Mouse (Mus musculus) cerebellum, postnatal 10 days (tissue): ENCODE measurements at regions not wholly inside any gene's neighbourhood (a gene's known extent, or its start where the extent isn't known, plus 50 kb on each side); places are given as distances from the start of the nearest gene placed in this dataset.
"Not testable (repeated sequence)": the region's sequence is repeated elsewhere in the genome, so short reads cannot be mapped to it uniquely, and the experiment has no call there.

Source experiments
- DNase-seq, 2 experiments: peaks; one replicate each; pipeline ENCODE4 v3.0.0; 2021; ENCODE audit warnings: mixed read lengths in 2 of 2

GRCm38 (mm10) chr4:51519281-51519680, 302.8 kb downstream of the Cylc2 start:
- DNase-seq: peak in 1 of 2 experiments; percentile 1

GRCm38 (mm10) chr4:51519750-51520149, 303.3 kb downstream of the Cylc2 start:
- peak in 1 of 2 experiments; percentile 15 for DNase-seq

DNA sequence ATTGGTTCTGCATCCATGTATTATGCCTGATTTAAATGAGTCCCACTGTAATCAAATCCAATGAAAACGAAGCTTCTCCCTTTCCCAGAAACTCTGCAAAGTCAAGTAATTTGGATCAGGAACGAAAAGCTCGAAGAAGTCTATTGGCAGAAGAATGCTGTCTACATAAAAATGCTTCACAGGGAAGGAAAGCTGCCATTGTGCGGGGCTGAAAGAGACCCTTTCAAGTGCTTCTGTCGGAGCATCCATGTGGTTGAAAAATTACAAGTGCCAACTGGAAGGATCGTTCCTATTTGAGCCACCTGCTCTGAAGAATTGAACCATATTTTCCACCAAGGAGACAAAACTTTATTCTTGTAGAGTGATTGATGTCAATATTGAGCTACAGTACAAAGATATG, 328.9 kb downstream of the Cylc2 start:
- no peak for DNase-seq

DNA sequence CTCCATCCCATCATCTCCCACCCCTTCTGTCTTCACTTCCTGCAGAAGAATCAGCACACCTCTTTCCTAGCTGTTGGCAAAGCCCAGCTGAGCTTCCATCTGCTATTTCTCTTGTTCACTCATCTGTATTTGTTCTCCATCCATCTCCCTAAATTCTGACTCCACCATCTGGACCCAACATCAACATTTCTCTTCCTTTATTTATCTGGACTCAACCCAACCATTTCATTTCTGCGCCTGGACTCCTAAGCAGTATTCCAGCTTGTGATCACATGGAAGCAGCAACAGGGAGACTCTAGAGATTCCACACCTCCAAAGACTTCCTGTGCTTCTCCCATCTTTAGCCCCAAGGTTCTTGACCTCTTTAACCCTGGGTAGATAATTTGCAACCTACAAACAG, 343.2 kb downstream of the Cylc2 start:
- DNase-seq: no peak

DNA sequence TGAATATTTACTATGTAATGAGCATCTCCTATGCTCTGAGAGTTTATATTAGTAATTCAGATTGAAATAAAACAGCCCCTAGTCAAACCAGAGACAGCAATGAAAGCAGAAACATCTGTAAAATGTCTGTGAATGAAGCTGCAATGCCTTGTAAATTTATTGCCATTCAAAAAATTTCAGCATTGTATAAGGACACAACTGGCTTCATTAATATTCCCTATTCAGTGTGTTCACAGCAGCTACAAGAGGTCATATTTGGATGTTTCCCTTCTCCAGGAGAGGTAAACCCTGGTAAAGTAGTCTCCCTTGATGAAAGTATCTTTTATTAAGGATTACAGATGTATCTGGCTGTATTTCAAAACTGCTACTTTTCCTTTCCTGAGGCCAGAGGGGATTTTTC, 343.6 kb downstream of the Cylc2 start:
- no peak for DNase-seq

GRCm38 (mm10) chr4:51562379-51562778, 345.9 kb downstream of the Cylc2 start:
- DNase-seq: no peak

DNA sequence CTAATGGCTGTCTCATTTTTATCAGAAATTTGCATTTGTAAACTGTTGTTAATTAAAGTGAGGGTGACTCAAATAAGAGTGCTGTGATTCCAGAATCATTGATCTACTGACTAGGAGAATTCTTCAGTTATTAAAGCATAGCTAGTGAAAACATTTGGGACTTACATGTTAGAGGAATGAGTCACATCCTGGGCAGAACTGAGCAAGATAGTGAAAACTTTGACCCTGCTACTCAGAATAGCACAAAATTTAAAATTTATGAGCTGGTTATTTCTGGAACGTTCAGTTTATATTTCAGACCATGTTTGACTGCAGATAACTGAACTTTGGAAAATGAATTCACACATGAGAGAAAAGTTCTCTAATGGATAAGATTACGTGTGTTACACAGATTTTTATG, 360.0 kb downstream of the Cylc2 start:
- no peak for DNase-seq

DNA sequence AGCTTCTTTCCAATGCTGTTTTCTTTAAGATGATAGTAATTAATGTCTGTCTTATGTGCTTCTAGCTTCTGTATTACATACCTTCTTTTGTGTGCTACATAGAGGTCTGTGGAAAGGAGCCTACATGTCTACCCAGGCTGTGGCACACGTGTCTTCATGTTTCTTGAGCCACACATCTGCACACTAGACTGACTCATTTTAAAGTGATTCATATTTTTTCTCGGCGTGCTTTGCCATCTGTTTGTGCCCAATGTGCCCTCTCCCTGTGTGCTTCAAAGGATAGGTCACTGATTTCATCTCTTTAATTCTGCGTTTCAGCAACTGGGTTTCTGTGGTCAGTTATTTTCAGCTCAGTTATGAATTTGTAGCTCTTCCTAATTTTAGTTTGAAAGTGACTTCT, 377.6 kb downstream of the Cylc2 start:
- DNase-seq: no peak

DNA sequence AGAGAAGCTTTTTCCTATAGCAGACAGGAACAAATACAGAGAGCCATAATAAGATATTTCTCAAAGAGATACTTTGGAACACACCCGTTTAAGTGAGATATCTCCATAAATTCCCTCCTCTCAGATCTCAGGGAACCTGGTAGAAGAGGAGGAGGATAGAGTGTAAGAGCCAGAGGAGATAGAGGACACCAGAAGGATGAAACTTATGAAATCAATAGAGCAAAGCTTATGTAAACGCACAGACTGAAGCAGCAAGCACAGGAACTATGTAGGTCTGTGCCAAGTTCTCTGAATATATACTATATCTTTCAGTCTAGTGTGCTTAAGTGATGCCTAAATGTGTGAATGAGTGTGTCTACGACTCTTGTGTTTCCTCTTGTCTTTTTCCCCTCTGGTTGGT, 381.4 kb downstream of the Cylc2 start:
- DNase-seq: no peak

GRCm38 (mm10) chr4:51599984-51600747, 383.7 kb downstream of the Cylc2 start:
- DNase-seq: peak in 1 of 2 experiments; percentile 2

DNA sequence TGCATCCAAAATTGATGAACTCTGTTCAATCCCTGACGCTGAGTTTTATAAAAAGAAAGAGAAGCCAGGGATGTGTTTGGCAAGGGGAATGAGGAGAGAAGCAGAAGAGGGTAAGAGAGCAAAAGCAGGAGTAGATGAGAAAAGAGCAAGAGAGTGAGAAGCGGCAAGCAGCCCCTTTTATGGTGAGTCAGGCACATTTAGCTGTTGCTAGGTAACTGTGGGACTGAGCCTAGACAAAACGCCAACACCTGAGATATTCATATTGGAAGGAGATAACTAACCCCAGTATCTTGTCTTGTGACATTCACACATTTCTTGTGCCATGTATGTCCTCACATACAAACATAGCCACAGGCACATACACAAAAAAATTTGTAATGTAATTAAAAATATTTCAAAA, 410.8 kb downstream of the Cylc2 start:
- DNase-seq: no peak

DNA sequence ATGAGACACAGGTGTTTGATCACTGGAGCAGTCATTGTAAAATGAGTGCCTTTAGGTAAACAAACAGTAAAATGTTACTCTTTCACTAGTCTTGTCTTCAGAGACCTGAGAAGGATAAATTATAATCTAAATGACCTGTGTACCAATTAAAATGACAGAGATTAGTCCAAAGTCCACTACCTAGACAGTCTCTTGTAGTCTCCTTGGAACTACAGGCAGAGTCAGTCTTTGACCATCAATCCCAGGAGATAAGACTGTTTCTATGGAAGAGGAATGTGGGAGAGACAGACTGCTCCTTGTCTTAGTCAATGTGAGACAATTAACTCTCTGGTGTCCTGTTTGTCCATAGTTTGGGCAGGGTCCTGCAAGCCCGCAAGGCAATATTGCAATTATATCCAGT, 417.0 kb downstream of the Cylc2 start:
- no peak for DNase-seq

GRCm38 (mm10) chr4:51657325-51657724, 440.8 kb downstream of the Cylc2 start:
- DNase-seq: peak; percentile 4 to 13

GRCm38 (mm10) chr4:51658286-51658685, 441.8 kb downstream of the Cylc2 start:
- DNase-seq: peak; percentile 5 to 9

DNA sequence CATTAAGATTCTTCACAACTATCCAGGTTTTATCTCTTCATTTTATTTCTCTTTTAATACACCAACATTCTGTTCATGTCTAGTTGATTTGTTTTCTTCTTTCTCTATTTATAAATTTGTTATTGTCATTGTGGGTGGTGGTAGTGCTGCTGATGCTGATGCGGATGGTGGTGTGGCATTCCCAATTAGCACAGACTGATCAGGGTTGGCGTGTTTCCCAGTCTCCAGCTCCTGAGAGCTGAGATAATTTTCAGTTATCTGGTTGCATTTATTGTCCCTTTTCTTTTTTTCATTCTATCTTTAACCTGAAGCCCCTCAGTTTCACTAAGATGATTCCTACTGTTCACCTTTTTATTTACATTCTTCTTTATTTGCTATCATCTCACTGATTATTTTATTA, 455.0 kb downstream of the Cylc2 start:
- DNase-seq: peak; percentile 42 to 58

DNA sequence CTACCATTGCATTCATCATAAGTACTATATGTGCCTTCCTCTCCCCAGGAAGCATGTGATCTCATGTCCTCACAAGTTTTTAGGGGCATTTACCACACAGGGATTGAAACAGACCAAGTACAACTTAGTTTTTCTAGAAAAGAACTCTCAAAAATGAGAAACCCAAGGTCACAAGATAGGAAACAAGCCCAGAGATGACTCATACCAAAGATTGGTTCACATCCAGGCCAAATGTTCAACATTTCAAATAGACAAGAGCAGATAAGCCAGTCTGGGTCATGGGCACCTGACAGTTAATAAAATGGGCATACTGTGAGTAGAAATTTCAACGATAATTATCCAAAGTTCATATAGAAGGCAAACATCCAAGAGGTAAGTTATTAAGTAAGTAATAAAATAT, 457.9 kb downstream of the Cylc2 start:
- no peak for DNase-seq

DNA sequence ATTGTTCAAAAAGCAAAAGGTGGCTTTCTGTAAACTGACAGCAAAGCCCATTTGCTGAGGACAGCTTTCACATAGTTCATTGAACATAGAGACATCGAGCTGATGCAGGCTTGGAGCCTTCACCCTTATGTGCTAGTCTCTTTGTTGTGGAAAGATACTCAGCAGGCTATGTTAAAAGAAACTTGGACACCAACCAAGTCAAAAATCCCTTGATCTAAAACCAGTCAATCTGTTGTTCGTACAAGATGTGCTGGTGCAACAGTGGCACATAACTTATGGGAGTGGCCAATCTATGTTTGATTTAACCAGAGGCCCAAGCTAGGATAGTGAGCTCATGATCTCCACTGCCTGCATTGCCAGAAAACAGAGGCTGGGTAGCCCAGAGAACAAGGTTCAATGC, 462.6 kb downstream of the Cylc2 start:
- no peak for DNase-seq

GRCm38 (mm10) chr4:51683345-51683744, 466.9 kb downstream of the Cylc2 start:
- DNase-seq: not testable (repeated sequence)

DNA sequence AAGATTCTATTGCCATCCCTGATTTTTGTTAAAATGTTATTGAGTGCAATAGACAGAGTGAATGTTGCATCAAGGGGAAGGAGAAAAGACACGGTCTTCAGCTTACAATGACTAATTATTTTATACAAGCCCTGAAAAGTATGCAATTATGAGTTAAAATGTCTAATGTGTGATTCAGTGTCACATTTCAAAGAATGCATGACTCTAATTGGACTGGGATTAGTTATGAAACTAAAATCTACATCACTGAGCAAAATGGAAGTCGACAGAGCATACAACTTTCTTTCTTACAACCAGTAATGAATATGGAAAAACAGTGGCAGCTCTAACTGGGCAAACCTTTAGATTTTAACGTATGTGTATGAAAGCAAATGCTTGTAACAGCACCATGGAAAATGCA, 470.2 kb downstream of the Cylc2 start:
- no peak for DNase-seq
